Mouse (Mus musculus) v-Abl transformed pro-B cells (cell line): Measurements from ENCODE around the gene Zc3h12b.

Experiments used
- in situ Hi-C, 2 experiments: fragments of 400-800 bp; cut with MboI; formaldehyde crosslinking; loops; one replicate each; pipeline ENCODE4 v1.15.1; 2025; ENCODE audit not compliant: unreplicated experiment in 2 of 2

Zc3h12b gene

DNA sequence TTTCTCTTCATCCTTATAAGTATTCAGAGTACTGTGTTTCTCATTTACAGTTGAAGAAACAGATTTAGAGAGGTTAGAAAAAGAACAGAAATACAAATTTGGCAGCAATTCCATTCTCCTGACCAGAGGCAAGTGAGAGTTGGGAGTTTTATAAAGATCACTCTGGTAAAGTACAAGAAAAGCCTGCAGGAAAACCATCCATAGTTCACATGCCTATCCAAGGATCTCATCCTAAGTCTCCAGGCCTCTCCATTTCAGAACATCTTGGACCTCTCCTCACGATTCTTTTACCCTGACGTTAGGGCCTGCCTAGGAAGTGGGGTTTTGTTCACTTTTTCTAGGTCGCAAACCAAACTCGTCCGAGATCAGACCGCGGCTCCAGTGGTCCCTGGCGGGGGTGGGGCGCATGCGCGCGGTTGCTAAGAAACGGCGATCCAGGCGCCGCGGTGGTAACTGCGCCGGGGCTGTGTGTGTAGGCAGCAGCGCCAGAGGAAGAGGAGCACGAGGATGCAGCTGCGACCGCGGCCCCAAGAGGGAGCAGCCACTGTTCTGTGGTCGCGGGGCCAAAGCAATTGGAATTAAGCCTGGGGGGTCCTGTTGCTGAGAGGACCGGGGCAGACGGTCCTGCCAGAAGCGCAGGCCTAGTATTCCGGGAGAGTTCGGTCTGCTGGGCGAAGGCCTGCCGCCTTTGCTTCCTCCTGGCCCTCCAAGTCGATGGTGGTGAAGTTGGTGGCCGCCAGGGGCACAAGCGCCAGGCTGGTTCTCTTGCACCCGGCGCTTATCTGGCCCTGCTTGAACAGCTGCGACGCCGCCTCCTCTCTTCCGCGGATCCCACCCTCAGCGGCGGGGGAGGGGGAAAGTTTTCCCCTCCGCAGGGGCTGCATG is at the start of gene Zc3h12b:
Gene Zc3h12b (plus strand): TSS at position 452 of the 885 bp plus-strand sequence.
- in situ Hi-C loops, result no loop called here

DNA sequence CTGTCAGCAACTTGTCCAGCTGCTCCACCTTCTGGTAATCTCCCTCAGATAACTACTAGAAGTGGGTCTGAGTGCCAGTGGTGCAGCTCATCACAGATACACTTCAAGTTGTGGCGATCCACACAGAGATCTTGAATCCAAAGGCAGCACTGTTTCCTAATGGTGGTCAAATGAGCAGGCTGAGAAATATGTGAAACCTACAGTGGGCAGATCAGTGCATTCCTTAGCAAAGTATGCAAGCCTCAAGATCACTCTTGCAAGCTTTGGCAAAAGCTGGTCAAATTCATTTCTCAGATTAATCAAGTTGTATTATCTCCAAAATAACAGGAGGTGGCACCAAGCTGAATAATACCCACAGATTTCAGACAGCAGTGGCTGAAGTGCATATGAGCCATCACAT is 29.3 kb upstream of the Zc3h12b start:
- in situ Hi-C loops, result no loop called here

DNA sequence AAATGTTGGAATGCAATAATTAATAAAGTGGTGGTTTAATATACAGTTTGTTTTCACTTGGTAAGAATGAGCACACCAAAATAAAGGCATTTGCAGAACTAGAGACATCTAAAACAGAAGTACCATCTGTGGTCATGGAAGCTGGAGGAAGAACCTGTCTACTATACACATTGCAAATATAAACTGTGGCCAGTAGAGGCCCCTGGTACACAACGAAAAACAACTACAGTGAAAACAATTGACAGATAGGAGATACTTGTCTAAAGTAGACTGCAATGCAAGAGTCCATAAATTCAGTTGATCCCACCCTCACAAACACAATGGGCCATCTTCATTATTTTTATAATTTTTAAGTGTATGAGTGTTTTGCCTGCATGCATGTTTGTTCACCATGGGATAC is 24.4 kb upstream of the Zc3h12b start:
- in situ Hi-C loops, result no loop called here

DNA sequence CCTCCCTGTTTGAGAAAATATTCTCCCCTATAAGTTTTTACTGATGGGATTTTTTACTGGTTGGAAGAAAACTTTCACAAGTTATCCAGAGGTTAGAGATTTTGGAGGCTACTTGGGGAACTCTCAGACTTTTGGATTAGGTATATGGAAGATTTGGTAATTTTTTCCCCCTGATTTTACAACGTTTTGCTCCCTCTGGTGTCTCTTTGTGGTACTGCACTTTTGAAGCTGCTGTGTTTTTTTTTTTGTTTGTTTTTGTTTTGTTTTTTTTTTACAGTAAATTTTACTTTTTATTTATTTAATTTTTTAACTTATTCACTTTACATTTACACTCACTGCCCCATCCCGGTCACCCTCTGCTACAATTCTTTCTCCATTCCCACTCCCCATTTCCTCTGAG is 26.8 kb downstream of the Zc3h12b start:
- in situ Hi-C loops, result loop anchor here in 1 of 2 experiments (10.0 kb wide), 1 partner anchor 873 kb away; no protein-coding TSS in a partner anchor

DNA sequence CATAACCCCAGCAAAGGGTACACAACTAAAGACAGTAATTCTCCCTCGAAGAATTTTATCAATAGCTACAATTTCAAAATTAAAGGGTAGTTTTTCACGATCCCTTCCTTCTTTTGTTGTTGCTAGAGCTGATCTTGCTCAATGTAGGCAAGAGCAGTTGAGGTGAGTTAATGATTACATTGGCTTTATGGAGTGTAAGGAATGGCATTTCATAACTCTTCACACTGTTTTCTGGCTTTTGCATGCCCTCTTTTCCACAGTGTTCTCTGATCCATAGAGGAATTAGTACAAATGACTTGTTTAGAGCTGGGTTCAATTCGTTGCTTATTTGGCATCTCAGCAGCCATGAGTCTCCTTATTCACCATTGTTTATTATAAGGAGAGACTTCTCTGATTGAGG is 84.4 kb downstream of the Zc3h12b start:
- in situ Hi-C loops, result no loop called here

DNA sequence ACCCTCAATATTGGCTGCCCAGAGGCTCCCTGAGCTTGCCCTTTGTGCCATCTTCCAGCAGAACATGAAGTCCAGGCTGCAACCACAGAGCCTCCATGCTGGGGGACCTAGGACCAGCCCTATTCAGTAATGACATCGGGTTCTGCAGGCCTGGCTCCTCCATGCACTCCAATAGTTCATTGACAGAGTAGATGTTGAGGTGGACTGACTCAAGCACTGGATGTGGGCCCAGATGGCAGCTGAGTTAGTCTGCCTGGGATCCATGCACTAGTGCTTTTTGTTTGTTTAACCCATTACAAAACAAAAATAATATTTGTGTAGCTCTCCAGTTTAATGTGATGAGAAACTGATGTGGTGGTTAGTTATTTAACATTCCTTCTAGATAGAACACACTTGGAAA is 90.3 kb downstream of the Zc3h12b start:
- in situ Hi-C loops, result no loop called here

DNA sequence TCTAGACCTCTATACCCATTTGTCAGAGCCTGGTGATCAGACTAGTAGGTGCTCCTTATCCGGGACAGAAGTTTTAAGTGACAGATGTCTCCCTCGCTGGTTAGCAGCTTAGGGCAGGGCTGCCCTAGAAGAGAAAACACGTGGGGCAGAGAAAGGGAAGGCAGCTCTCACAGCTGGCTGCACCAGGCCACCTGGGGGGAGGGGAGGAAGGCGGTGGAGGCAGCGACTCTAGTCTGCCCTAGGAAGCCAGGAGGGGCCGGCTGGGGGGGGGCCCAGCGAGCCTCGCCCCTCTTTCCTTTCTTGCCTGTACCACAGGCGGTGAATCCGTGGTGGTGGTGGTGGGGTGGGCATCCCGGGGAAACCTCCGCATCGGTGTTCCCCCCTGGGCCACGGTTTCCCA is 141.3 kb downstream of the Zc3h12b start:
- in situ Hi-C loops, result no loop called here

DNA sequence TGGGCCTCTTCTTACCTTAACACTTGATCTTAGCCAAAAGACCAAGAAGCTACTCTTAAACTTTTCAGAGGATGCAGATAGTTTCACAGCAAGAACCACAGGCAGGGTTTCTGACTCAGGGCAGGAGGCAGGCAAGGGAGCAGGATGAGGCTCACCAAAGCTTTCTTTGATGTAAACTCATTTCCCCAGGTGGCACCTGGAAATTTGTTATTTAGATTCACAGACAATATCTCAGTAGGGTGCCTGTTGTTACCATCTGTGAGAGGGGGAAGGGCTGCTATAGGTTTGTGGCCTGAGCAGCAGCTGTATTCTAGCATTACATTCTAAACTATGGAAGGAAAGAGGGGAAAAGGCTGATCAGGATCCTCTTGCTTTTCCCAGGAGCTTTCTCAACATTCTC is 169.6 kb downstream of the Zc3h12b start:
- in situ Hi-C loops, result no loop called here

DNA sequence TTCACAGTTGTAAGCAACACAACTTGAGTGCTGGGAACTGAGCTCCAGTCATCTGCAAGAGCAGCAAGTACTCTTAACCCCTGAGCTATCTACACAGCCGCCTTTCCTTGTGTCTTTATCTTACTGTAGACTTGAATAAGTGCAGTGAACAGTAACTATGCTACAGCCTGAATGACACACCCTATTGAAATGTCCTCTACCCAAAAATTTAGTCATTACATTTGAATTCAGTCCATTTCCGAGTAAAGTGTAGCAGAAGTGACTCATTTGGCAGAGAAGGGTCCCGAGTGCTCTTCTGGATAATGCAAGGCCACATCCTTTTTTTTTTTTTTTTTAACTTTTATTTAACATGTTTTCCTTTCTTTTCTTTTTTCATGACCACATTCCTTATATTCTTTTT is 191.2 kb downstream of the Zc3h12b start:
- in situ Hi-C loops, result no loop called here

DNA sequence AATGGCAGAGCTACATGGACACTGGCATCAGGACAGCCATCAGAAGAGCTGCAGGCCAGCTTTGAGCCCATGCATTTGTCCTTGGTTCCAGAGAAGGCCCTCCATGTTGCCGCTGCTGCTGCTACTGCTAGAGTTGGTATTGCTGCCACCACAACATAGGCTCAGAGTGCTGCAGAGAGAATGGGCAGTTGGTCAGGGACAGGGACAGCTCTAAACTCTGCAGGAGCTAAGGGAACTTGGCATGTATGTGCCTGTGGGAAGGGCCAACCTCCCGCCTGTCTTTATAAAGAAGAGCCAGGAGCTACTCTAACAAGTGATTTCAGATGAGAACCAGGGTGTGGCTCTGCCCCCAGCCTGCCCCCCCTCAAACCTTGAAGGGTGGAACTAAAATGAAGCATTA is 224.0 kb downstream of the Zc3h12b start:
- in situ Hi-C loops, result loop anchor here in 1 of 2 experiments (25.0 kb wide), 1 partner anchor 498 kb away; the partner anchor contains the start of gene Amer1

DNA sequence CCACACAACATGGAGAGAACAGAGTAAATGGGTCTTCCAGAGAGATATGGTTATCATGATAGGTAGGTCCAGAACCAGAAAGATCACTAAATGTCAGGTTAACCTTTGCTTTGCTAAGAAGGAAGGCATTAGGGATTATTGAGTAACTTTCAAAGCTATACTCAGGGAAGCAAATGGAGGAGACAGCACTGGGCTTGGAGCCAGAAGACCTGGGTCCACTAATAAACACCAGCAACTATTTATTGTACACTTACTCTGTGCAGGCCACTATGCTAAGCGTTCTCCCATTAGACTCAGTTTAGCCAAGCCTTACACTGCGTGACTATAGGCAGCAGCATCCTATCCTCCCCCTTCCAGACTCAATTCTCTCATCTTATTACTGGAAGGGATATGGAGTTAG is 234.0 kb downstream of the Zc3h12b start:
- in situ Hi-C loops, result loop anchor here in 1 of 2 experiments (25.0 kb wide), 1 partner anchor 508 kb away; the partner anchor contains the start of gene Amer1

DNA sequence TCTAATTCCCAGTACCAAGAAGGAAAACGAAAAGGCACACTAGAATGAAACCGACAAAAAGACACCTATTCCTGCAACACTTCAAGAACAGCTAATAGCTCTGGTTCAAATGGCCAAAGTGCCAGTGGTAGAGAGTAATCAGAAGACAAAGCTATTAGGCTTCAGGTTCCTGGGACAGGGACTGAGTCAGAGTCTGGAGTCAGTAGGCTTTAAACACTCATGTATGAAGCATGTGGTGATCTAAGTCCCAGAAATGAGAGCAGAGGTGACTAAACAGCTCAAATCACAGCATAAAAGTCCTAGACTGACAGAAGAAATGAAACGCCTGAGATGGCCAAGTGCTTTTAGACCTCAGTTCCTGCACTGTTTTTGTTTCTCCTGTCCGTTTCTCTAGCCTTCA is 236.7 kb downstream of the Zc3h12b start:
- in situ Hi-C loops, result loop anchor here in 1 of 2 experiments (25.0 kb wide), 1 partner anchor 511 kb away; the partner anchor contains the start of gene Amer1

DNA sequence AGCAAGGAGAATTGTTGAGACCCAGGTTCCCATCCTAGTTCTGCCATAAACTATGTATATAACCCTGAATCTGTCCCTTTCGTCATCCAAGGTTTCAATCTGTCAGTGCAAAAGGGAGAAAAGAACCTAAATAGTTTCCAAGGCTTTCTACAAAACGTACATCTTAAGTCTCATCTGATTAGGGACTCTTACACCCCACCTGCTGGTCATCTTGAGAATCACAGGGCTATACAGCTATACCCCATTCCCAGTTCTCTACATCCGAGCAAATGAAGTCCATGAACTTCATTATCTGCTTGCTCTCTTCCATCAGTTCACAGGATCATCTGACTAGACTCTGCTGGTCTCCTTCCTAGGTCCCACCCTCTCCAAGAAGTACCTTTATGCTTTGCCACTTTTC is 239.3 kb downstream of the Zc3h12b start:
- in situ Hi-C loops, result loop anchor here (25.0 kb wide), 1 partner anchor 1738 kb away; the partner anchor contains the start of gene Eif2s3x (in 2 of the 2)

DNA sequence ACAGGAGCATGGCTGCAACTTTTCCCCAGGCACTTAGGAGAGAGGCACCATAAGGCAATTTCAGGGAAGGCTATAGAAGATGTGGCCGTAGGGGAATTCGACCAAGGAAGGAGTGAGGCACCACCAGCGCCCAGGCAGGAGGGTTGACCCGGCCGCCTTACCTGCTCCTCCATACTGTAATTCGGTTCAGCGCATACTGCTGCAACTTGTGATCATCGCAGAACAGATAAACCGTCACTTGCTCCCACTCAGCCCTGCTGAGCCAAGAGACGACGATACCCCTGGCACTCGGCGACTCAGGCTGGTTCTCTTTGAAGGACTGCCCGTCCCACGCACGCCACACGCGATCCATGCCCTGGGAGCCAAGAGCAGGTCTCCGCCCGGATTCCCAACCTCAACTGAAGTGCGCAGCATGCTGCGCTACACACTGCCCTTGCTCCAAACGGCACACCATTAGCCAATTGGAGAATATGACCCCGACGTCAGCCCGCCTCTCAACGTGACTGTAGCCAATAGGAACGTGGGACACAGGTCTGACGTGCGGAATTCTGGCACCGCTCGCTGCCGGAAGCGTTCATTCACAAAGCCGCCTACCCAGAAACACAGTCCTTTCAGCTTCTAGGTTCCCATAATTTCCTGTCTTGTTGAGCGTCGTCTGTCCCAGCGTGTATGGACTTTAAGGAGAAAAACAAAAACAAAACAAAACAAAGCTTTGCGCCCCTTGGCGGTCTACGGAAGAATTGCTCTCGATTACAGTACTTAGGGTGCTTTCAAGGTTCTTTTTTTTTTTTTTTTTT is 245.2 kb downstream of the Zc3h12b start, which contains the start of gene Las1l:
Gene Las1l (minus strand): TSS at position 466 of the 797 bp plus-strand sequence.
- in situ Hi-C loops, result loop anchor here (25.0 kb wide), 1 partner anchor 1744 kb away; the partner anchor contains the start of gene Eif2s3x (in 2 of the 2)

DNA sequence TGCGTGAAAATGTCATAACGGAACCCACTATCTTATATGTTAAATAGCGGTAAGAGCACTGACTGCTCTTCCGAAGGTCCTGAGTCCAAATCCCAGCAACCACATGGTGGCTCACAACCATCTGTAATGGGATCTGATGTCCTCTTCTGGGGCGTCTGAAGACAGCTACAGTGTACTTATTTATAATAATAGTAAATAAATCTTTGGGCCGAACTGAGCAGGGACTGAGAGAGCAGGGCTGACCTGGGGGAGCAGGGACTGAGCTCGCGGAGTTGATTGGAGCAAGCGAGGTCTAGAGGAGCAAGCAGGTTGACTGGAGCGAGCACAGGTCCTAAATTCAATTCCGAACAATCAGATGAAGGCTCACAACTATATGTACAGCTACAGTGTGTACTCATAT is 246.0 kb downstream of the Zc3h12b start:
- in situ Hi-C loops, result loop anchor here (25.0 kb wide), 1 partner anchor 1745 kb away; the partner anchor contains the start of gene Eif2s3x (in 2 of the 2)

DNA sequence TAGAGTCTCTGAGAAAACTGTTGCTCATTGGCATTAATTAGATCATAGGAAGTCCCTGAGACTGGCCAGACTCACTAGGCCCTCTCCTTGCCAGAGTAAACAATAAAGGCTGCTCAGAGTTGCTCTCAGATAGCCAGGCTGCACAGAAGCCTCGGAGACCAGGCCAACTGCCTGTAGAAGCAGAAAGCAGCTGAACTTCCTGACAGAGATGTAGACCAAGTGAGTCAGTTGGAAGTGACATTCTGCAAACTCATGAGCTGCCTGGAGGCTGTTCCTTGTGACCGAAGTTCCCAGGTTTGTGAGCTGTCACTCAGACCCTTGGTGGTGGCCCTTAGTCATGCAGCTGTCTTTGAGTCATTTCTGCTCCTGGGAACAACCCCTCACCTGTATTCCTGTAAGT is 251.9 kb downstream of the Zc3h12b start:
- in situ Hi-C loops, result loop anchor here (25.0 kb wide), 1 partner anchor 1751 kb away; the partner anchor contains the start of gene Eif2s3x (in 2 of the 2)

DNA sequence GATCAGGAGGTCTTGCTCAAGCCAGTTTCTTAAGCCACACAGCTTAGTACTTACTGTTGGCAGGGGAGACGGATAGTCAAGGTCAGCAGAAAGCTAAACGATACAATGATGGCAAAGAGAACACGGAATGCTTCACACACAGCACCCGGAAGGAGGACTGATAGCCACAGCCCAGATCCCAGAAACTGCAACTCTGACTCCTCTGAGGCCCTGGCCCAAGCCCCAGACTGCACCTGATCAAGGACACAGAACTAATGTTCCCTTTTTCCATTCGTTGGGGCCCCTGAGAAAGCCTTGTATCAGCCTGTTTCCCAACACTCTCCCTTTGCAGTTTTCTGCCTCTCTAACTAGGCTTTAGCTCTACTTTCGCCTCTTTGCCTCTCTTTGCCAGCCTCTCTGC is 253.6 kb downstream of the Zc3h12b start:
- in situ Hi-C loops, result loop anchor here (25.0 kb wide), 1 partner anchor 1753 kb away; the partner anchor contains the start of gene Eif2s3x (in 2 of the 2)

DNA sequence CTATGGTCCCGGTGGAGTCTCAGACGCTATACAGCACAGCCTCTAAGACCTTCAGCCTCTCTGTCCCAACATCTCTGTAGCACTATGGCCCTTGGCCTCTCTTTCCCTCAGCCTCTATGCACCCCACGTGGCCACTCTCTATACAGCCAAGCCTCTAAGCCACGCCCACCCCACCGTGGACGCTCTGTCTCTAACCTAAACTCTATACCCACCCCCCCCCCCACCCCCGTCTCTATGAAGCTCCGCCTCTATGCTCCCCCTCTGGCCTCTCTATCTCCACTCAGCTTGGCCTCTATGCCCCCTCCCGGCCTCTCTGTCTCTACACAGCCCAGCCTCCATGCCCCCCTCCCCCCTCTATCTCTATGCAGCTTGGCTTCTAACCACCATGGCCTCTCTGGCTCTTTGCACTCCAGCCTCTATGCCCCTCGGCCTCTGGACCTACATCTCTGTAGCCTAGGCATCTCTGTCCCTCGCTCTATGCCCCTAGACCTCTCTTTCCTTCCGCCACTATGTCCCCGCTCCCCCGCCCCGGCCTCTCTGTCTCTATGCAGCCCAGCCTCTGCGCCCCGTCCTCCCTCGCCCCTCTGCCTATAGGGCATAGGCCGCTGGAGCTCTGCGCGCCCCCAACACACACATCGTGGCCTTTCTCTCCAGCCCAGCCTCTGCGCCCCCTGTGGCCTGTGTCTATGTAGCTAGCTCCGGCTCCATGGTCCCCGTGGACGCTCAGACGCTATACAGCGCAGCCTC is 256.5 kb downstream of the Zc3h12b start:
- in situ Hi-C loops, result loop anchor here (25.0 kb wide), 1 partner anchor 1756 kb away; the partner anchor contains the start of gene Eif2s3x (in 2 of the 2)

DNA sequence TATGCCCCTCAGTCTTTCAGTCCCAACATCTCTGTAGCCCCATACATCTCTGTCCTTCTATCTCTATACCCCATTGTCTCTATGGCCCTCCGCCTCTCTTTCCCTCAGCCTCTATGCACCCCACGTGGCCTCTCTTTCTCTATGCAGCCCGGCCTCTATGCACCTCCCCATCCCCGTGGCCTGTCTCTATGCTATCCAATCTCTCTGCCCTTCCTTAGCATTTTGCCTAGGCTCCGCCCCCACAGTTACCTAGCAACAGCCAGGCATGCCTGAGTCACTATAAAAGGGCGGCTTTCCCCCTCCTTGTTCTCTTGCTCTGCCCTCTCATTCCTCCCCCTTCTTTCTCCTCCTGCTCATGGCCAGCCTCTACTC is 257.1 kb downstream of the Zc3h12b start:
- in situ Hi-C loops, result loop anchor here (25.0 kb wide), 1 partner anchor 1756 kb away; the partner anchor contains the start of gene Eif2s3x (in 2 of the 2)

DNA sequence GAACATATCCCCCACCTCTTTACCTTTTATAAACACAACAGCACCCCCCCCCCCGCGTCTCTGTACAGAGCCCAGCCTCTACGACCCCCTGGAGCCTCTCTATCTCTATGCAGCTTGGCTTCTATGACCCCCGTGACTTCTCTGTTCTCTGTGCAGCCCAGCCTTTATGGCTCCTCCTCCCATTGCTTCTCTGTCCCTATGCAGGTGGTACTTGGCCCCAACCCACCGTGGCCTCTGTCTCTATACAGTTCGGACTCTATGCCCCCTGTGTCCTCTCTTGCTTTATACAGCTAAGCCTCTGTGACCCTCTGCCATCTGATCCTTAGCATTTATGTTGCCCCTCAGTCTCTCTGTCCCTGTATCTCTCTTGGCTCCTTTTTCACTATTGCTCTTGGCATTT is 257.6 kb downstream of the Zc3h12b start:
- in situ Hi-C loops, result loop anchor here (25.0 kb wide), 1 partner anchor 1757 kb away; the partner anchor contains the start of gene Eif2s3x (in 2 of the 2)
